Mouse (Mus musculus): Measurements from ENCODE around the gene Capn15. TPM values are rescaled to one million over a fixed set of nuclear protein-coding genes. Genes with fewer than 3 reads are reported as not detected.

Gene Capn15
- total and polyA plus RNA-seq, 2 experiments from 2014 or later: 6.0 to 7.4 TPM

DNA sequence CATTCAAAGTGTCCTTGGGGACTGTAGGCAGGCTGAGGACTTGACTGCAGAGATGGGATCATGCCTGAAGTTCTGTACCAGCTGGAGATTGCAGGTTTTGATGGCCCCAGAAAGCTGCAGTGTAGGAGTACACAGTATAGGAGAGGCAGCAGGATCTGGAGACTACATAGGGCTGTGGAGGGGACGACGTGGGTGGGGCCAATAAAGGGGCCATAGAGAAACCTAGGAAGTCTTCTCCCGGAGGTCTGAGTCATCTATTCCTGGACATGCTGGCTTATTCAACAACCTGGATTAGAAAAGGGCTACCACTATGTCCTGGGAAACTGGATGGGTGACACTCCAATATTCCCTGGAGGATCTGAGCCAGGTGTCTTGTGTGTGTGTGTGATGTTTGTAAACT is 29.9 kb downstream of the Capn15 start:
- ATAC-seq (ENCODE audit: insufficient read depth, low read depth): no peak
- H3K9ac ChIP-seq (replicated peaks; ENCODE audit: low read depth, low read length): no peak overlapping the region
- TF ChIP-seq EP300 (IDR thresholded peaks at IDR 0.05; ENCODE audit: low read depth) (no peak), CTCF (IDR thresholded peaks at IDR 0.05; ENCODE audit: low read depth) (no peak)
- peaks cover 27% of the 10 kb centered on the region for H3K27me3 ChIP-seq (ENCODE audit: control insufficient read depth, insufficient read depth, low read length)
- H3K4me1 ChIP-seq (ENCODE audit: control insufficient read depth, insufficient read depth): no peaks in the 10 kb centered on the region
- 38% methylated on average over 3 of the region's 3 CpGs for WGBS
- H3K4me3 ChIP-seq (ENCODE audit: low read depth, low read length): no peak overlapping the region
- H3K9me3 ChIP-seq (replicated peaks; ENCODE audit: control insufficient read depth, low read length): no peaks in the 10 kb centered on the region
- no peak overlapping the region for H3K27ac ChIP-seq (ENCODE audit: low read depth)
- DNase-seq (ENCODE audit: low spot score): no peak
- no peak overlapping the region for H3K4me2 ChIP-seq (ENCODE audit: low read depth, low read length)
- H3K36me3 ChIP-seq (replicated peaks; ENCODE audit: control insufficient read depth, insufficient read depth, low read length): peaks cover 19% of the 10 kb centered on the region; the same call in 1 of the 2 replicates

DNA sequence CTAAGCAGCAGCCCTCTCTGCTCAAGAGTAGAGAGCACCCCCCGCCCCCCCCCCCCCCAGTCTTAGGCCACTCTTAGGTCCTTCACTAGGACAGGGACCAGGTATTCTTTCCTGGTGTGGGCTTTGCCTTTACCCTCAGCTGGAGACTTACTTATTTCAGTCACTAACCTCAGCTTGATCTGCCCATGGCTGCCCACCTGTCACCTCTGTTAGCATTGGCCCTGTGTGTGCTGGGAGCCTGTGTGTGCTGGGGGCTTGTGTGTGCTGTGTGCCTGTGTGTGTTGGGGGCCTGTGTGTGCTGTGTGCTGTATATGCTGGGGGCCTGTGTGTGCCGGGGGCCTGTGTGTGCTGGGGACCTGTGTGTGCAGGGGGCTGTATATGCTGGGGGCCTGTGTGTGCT is 30.9 kb downstream of the Capn15 start:
- Histone ChIP-seq H3K9ac (replicated peaks; ENCODE audit: low read depth, low read length) (no peak overlapping the region), H3K27me3 (ENCODE audit: control insufficient read depth, insufficient read depth, low read length) (peaks cover 38% of the 10 kb centered on the region), H3K4me2 (ENCODE audit: low read depth, low read length) (no peak overlapping the region), H3K4me1 (ENCODE audit: control insufficient read depth, insufficient read depth) (no peaks in the 10 kb centered on the region), H3K36me3 (replicated peaks; ENCODE audit: control insufficient read depth, insufficient read depth, low read length) (peaks cover 12% of the 10 kb centered on the region; the same call in 1 of the 2 replicates), H3K4me3 (ENCODE audit: low read depth, low read length) (no peak overlapping the region), H3K27ac (ENCODE audit: low read depth) (no peak overlapping the region), H3K9me3 (replicated peaks; ENCODE audit: control insufficient read depth, low read length) (no peaks in the 10 kb centered on the region)
- DNase-seq (ENCODE audit: low spot score) (no peak), ATAC-seq (ENCODE audit: insufficient read depth, low read depth) (no peak)
- 64% methylated on average over 1 of the region's 2 CpGs for WGBS
- no peak for TF ChIP-seq EP300 (IDR thresholded peaks at IDR 0.05; ENCODE audit: low read depth)
- TF ChIP-seq CTCF (IDR thresholded peaks at IDR 0.05; ENCODE audit: low read depth): no peak

DNA sequence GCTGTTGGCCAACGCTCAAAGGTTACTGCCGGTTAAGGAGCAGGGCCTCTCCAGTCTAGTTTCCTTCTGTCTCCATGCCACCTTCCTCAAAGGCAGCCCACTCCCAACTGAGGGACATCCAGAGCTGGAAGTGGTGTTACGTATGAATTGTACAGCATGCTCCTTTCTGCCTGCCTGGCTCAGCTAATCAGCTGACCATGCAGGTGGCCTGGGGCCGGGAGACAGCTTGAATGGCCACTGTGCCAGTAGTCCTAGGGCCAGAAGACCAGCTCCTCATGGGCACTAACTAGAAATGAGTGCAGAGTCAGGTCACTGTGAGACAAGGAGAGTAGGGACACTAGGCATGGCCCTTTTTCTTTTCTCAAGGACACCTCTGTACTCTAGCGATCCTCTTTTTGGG is 32.4 kb downstream of the Capn15 start:
- Histone ChIP-seq H3K27me3 (ENCODE audit: control insufficient read depth, insufficient read depth, low read length) (peaks cover 39% of the 10 kb centered on the region), H3K4me2 (ENCODE audit: low read depth, low read length) (no peak overlapping the region), H3K36me3 (replicated peaks; ENCODE audit: control insufficient read depth, insufficient read depth, low read length) (no peaks in the 10 kb centered on the region), H3K4me3 (ENCODE audit: low read depth, low read length) (no peak overlapping the region), H3K4me1 (ENCODE audit: control insufficient read depth, insufficient read depth) (no peaks in the 10 kb centered on the region), H3K9me3 (replicated peaks; ENCODE audit: control insufficient read depth, low read length) (no peaks in the 10 kb centered on the region), H3K27ac (ENCODE audit: low read depth) (no peak overlapping the region), H3K9ac (replicated peaks; ENCODE audit: low read depth, low read length) (no peak overlapping the region)
- DNase-seq (ENCODE audit: low spot score) (no peak), ATAC-seq (ENCODE audit: insufficient read depth, low read depth) (no peak)
- 75% methylated on average over 5 of the region's 5 CpGs for WGBS
- TF ChIP-seq CTCF (IDR thresholded peaks at IDR 0.05; ENCODE audit: low read depth) (no peak), EP300 (IDR thresholded peaks at IDR 0.05; ENCODE audit: low read depth) (no peak)

DNA sequence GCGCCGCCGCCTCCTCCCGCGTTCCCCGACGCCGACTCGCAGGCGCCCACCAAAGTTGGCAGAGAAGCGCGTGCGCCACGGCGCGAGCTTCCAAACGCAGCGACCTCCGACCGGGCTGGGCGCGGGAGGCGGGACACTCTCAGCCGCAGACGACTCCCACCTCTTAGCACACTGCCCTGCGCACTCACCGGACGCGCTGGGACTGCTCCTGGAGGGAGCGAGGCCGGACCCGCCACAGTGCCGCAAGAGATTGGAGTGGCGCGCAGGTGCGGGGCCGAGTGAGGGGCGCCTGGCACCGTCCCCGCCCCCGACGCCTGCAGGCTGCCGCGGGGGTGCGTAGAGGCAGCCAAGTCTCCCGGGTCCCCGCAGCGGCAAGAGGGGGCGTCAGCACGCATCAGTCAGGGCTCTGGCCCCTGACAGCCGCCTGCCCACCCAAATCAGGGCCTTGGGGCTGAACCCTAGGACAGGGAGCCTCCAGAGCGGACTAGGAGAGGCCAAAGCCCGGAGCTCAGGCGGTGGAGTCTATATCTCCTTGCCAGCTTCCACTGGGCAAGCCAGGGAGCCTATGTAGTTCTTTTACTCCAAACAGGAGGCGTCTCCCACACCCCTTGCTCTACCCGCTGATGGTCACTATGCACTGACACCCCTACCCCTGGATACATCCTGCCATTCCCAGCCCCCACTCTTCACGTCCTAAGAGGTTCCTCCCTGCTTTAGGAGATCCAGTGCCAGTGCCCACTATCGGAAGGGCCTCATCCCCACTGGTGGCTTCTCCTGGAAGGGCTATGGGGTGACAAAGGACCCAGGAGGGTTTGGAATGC is 33.6 kb downstream of the Capn15 start, which contains the start of gene A930017K11Rik:
TSS of gene A930017K11Rik (minus strand) at position 763 of the 821 bp plus-strand sequence.
- DNase-seq (ENCODE audit: low spot score) (no peak), ATAC-seq (ENCODE audit: insufficient read depth, low read depth) (no peak)
- Histone ChIP-seq H3K9me3 (replicated peaks; ENCODE audit: control insufficient read depth, low read length) (no peaks in the 10 kb centered on the region), H3K27ac (ENCODE audit: low read depth) (no peak within 1 kb of the TSS), H3K4me2 (ENCODE audit: low read depth, low read length) (peak within 1 kb of the TSS; percentile 65), H3K4me3 (ENCODE audit: low read depth, low read length) (peak within 1 kb of the TSS; percentile 37), H3K36me3 (replicated peaks; ENCODE audit: control insufficient read depth, insufficient read depth, low read length) (no peaks in the 10 kb centered on the region), H3K27me3 (ENCODE audit: control insufficient read depth, insufficient read depth, low read length) (peaks cover 39% of the 10 kb centered on the region), H3K9ac (replicated peaks; ENCODE audit: low read depth, low read length) (no peak within 1 kb of the TSS), H3K4me1 (ENCODE audit: control insufficient read depth, insufficient read depth) (no peaks in the 10 kb centered on the region)
- TF ChIP-seq CTCF (IDR thresholded peaks at IDR 0.05; ENCODE audit: low read depth): no peak
- no peak for TF ChIP-seq EP300 (IDR thresholded peaks at IDR 0.05; ENCODE audit: low read depth)
- WGBS: 1% methylated on average over 54 of the region's 58 CpGs

DNA sequence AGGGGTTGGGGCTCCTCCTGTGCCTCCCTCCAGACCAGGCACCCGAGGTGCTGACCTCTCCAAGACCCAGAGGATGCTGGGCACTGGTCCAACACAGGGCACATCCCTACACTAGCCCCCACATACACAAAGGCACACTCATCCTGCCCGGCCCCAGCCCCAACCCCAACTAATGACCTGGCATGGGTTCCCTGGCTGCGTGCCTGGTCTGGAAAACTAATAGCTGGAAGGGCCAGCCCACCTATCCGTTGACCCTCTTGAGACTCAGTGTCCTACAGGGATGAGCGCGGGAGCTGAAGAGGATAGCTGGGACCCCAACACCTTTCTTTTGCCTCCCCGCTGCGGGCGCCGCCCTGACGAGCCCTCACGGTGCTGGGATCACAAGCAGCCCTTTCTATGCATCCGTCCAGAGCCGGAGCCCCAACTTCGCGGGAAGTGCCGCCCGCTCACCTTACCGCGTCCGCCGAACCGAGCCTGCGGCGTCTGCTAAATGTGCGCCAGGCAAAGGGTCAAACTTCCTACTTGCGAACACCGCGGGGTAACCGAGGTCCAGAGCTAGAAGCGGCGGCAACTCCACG is 34.3 kb downstream of the Capn15 start:
- Histone ChIP-seq H3K4me1 (ENCODE audit: control insufficient read depth, insufficient read depth) (no peaks in the 10 kb centered on the region), H3K27me3 (ENCODE audit: control insufficient read depth, insufficient read depth, low read length) (peaks cover 39% of the 10 kb centered on the region), H3K4me2 (ENCODE audit: low read depth, low read length) (peak overlapping the region; percentile 65), H3K27ac (ENCODE audit: low read depth) (no peak overlapping the region), H3K4me3 (ENCODE audit: low read depth, low read length) (peak overlapping the region; percentile 37), H3K9ac (replicated peaks; ENCODE audit: low read depth, low read length) (no peak overlapping the region), H3K9me3 (replicated peaks; ENCODE audit: control insufficient read depth, low read length) (no peaks in the 10 kb centered on the region), H3K36me3 (replicated peaks; ENCODE audit: control insufficient read depth, insufficient read depth, low read length) (no peaks in the 10 kb centered on the region)
- ATAC-seq (ENCODE audit: insufficient read depth, low read depth) (no peak), DNase-seq (ENCODE audit: low spot score) (no peak)
- TF ChIP-seq CTCF (IDR thresholded peaks at IDR 0.05; ENCODE audit: low read depth) (no peak), EP300 (IDR thresholded peaks at IDR 0.05; ENCODE audit: low read depth) (no peak)
- under 1% methylated on average over 33 of the region's 33 CpGs for WGBS
